Mouse (Mus musculus) stomach, embryonic 14.5 days (tissue): ENCODE data around the gene AY761184. TPM values are rescaled to one million over a fixed set of nuclear protein-coding genes. Genes with fewer than 3 reads are reported as not detected.
"Not testable (repeated sequence)": the region's sequence is repeated elsewhere in the genome, so short reads cannot be mapped to it uniquely, and the experiment has no call there.

Experiments
- ATAC-seq: fragments of 200-750 bp; cut with Nextera tagmentation; 2 replicates; pipeline ENCODE4 v1.8.0; 2017; ENCODE audit warnings: low read depth, moderate TSS enrichment; ENCODE audit not compliant: insufficient number of reproducible peaks, insufficient read depth, low FRiP score
- H3K27ac ChIP-seq: fragments of 300-500 bp; sonication (generic); 2 replicates; pipeline ENCODE4 v1.5.1; 2014; ENCODE audit warnings: mild to moderate bottlenecking, low read length, moderate library complexity, mixed read lengths
- H3K27me3 ChIP-seq: fragments of 300-500 bp; sonication (generic); 2 replicates; pipeline ENCODE4 v1.6.1; 2014; ENCODE audit warnings: low read length, control low read depth, mixed read lengths; ENCODE audit not compliant: control insufficient read depth, insufficient read depth
- H3K36me3 ChIP-seq: fragments of 300-500 bp; sonication (generic); 2 replicates; pipeline ENCODE4 v1.6.1; 2014; ENCODE audit warnings: mild to moderate bottlenecking, control low read depth, low read length, moderate library complexity, mixed read lengths; ENCODE audit not compliant: control insufficient read depth, insufficient read depth
- H3K4me1 ChIP-seq: fragments of 300-500 bp; sonication (generic); 2 replicates; pipeline ENCODE4 v1.6.1; 2014; ENCODE audit warnings: low read length, control low read depth, mixed read lengths; ENCODE audit not compliant: control insufficient read depth, insufficient read depth
- H3K4me2 ChIP-seq: fragments of 300-500 bp; sonication (generic); replicated peaks from 2 replicates; pipeline ENCODE4 v1.6.1; 2014; ENCODE audit warnings: low read depth, low read length, control low read depth
- H3K4me3 ChIP-seq: fragments of 300-500 bp; sonication (generic); 2 replicates; pipeline ENCODE4 v1.5.1; 2014; ENCODE audit warnings: low read depth, low read length, control low read depth
- H3K9ac ChIP-seq: fragments of 300-500 bp; sonication (generic); replicated peaks from 2 replicates; pipeline ENCODE4 v1.6.1; 2014; ENCODE audit warnings: low read depth, mild to moderate bottlenecking, control low read depth, low read length, moderate library complexity, mixed read lengths
- H3K9me3 ChIP-seq: fragments of 300-500 bp; sonication (generic); 2 replicates; pipeline ENCODE4 v1.6.1; 2016; ENCODE audit warnings: low read depth, low read length, control low read depth; ENCODE audit not compliant: control insufficient read depth
- whole genome bisulfite sequencing: fragments of 180-500 bp; shearing (Covaris S2); extraction: QIAGEN DNeasy Blood & Tissue Kit; methylation state at CpG from one replicate; pipeline ENCODE4 v1.1.7; 2014; 5-methylcytosine and 5-hydroxymethylcytosine counted together
- polyA plus RNA-seq: library from polyadenylated mRNA; unstranded; fragments of >200 nt; fragmentation: Nextera tagmentation; extraction: Ambion mirVana; gene quantifications from 2 replicates; pipeline ENCODE4 v1.2.1, GENCODE M21; 2014

Gene AY761184
- polyA plus RNA-seq = not detected in 2 replicates

- not testable (repeated sequence) for H3K27ac ChIP-seq, H3K27me3 ChIP-seq, H3K9me3 ChIP-seq, H3K4me2 ChIP-seq, H3K36me3 ChIP-seq, H3K4me3 ChIP-seq, H3K9ac ChIP-seq, ATAC-seq, H3K4me1 ChIP-seq
- WGBS = 72% methylated on average over 2 of the region's 2 CpGs
Measured at GRCm38 (mm10) chr8:21703545-21703944, at the start of gene AY761184. TSS of gene AY761184 (minus strand) at chr8:21703645.

GRCm38 (mm10) chr8:21665497-21665896, 37.9 kb downstream of the AY761184 start, which contains the start of gene Defa34:
TSS of gene Defa34 (plus strand) at chr8:21665797.
- not testable (repeated sequence) for H3K27me3 ChIP-seq, ATAC-seq, H3K36me3 ChIP-seq, H3K4me3 ChIP-seq, H3K9me3 ChIP-seq, H3K4me1 ChIP-seq, H3K9ac ChIP-seq, H3K27ac ChIP-seq, H3K4me2 ChIP-seq
- WGBS = no CpG with 5 or more reads among the region's 1 CpGs

- not testable (repeated sequence) for H3K9me3 ChIP-seq, H3K27ac ChIP-seq, H3K27me3 ChIP-seq, H3K4me1 ChIP-seq, H3K4me3 ChIP-seq, H3K36me3 ChIP-seq, H3K9ac ChIP-seq, ATAC-seq, H3K4me2 ChIP-seq
- no CpG with 5 or more reads among the region's 2 CpGs for WGBS
Measured at GRCm38 (mm10) chr8:21655480-21655879, 48.0 kb downstream of the AY761184 start, which contains the start of gene Defa17. TSS of gene Defa17 (plus strand) at chr8:21655780.

Other genes with a start within 250 kb of the AY761184 start
- not detected in 2 replicates for gene Gm7849, start 247.1 kb downstream of the AY761184 start, polyA plus RNA-seq
- not detected in 2 replicates for gene Defa20, start 194.4 kb downstream of the AY761184 start, polyA plus RNA-seq
- gene Defa32, start 174.6 kb downstream of the AY761184 start, polyA plus RNA-seq = not detected in 2 replicates
- gene Defa37, start 138.3 kb downstream of the AY761184 start, polyA plus RNA-seq = not detected in 2 replicates
- not detected in 2 replicates for gene Defa28, start 120.6 kb downstream of the AY761184 start, polyA plus RNA-seq
- gene Gm7861, start 109.1 kb downstream of the AY761184 start, polyA plus RNA-seq = not detected in 2 replicates
- not detected in 2 replicates for gene Defa26, start 85.5 kb downstream of the AY761184 start, polyA plus RNA-seq
- gene Defa17, start 47.9 kb downstream of the AY761184 start, polyA plus RNA-seq = not detected in 2 replicates
- not detected in 2 replicates for gene Defa34, start 37.8 kb downstream of the AY761184 start, polyA plus RNA-seq
- not detected in 2 replicates for gene Defa24, start 30.8 kb upstream of the AY761184 start, polyA plus RNA-seq
- not detected in 2 replicates for gene Defb50, start 119.9 kb upstream of the AY761184 start, polyA plus RNA-seq
- gene Defb2, start 136.3 kb upstream of the AY761184 start, polyA plus RNA-seq = 1.1 TPM in 1 of 2 replicates, not detected in the other
- gene Defb10, start 155.3 kb upstream of the AY761184 start, polyA plus RNA-seq = not detected in 2 replicates
- not detected in 2 replicates for gene Defb9, start 181.8 kb upstream of the AY761184 start, polyA plus RNA-seq
- not detected in 2 replicates for gene Defb11, start 202.8 kb upstream of the AY761184 start, polyA plus RNA-seq
- gene Defb15, start 229.1 kb upstream of the AY761184 start, polyA plus RNA-seq = not detected in 2 replicates
- not detected in 2 replicates for gene Defb35, start 234.7 kb upstream of the AY761184 start, polyA plus RNA-seq
- gene Defb13, start 243.1 kb upstream of the AY761184 start, polyA plus RNA-seq = not detected in 2 replicates